8 mouse cellular contexts compared by ENCODE assay signal in the genomic region with DNA sequence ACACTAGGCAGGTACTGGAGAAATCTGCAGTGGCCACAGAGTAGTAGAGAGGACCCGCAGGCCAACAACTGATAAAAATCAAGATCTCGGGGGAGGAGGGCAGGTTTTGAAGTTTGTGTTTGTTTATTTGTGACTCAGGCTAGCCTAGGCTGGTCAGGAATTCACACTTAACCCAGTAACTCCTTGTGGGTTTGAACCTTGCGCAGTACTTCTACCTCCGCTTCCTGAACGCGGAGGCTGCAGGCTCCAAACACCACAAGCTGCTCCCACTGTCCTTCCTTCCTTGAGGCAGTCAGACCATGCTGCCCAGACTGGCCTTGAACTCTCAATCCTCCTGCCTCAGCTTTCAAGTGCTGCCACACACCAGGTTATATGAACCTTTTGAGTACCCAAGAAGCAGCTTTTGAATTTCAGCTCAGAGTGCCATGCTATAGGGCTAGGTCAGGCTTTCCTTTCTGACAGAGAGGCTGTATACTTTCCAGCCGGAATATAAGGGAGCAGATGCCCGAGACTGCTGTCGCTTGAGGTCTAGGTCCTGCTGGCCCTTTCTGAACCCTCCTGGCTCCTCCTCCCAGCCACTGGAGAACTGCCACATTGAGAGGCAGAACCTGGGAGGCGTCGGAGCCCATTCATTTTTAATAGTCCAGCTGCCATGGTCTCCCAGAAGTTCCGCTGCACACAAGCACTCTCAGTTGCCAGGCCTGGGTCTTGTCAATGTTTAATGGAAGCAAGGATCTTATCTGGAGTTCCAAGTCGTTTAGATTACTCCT. TPM values are rescaled to one million over a fixed set of nuclear protein-coding genes. Genes with fewer than 3 reads are reported as not detected.
DNase-seq lines count a peak whose midpoint lies in the region; ATAC-seq and TF ChIP-seq lines count a peak whose summit lies in the region.

No protein-coding gene starts in this region.

- no peak for DNase-seq in spleen, adult 2 months (ENCODE audit: low read depth in 1 of 2, low spot score in 2 of 2)
- DNase-seq in spleen, postnatal 14 days (ENCODE audit: low spot score in 2 of 2): no peak
- no peak for DNase-seq in forebrain, embryonic 14.5 days (ENCODE audit: low spot score)
- no peak for DNase-seq in hindbrain, embryonic 10.5 days (ENCODE audit: low spot score)
- no peak for DNase-seq in left cerebral cortex, adult 9 months (ENCODE audit: low spot score in 2 of 2)
- no peak for DNase-seq in frontal cortex, postnatal 36 days (ENCODE audit: low spot score in 2 of 2)

- no peaks in the 10 kb centered on the region for H3K9me3 ChIP-seq in forebrain, embryonic 14.5 days (replicated peaks; ENCODE audit: control insufficient read depth, low read length)
- no peaks in the 10 kb centered on the region for H3K9me3 ChIP-seq in hindbrain, embryonic 10.5 days
- no peaks in the 10 kb centered on the region for H3K9me3 ChIP-seq in limb, embryonic 13.5 days
- H3K9me3 ChIP-seq in neural tube, embryonic 12.5 days: no peaks in the 10 kb centered on the region

- no peak for TF ChIP-seq CTCF in spleen, adult 2 months (IDR thresholded peaks at IDR 0.05; ENCODE audit: extremely low read depth, insufficient read depth, insufficient read length, insufficient replicate concordance)

- H3K27ac ChIP-seq in spleen, adult 2 months (ENCODE audit: insufficient read depth, low read length): peak overlapping the region; percentile 91
- H3K27ac ChIP-seq in forebrain, embryonic 14.5 days (ENCODE audit: low read depth, low read length): peak overlapping the region; percentile 93
- H3K27ac ChIP-seq in hindbrain, embryonic 10.5 days: peak overlapping the region; percentile 88
- peak overlapping the region; percentile 86 for H3K27ac ChIP-seq in limb, embryonic 13.5 days
- peak overlapping the region; percentile 79; the same call in 1 of the 2 replicates for H3K27ac ChIP-seq in neural tube, embryonic 12.5 days

- TF ChIP-seq POLR2A in spleen, adult 2 months (IDR thresholded peaks at IDR 0.05; ENCODE audit: low read depth, low read length): no peak

- no peak overlapping the region for H3K9ac ChIP-seq in forebrain, embryonic 14.5 days (ENCODE audit: low read length)
- H3K9ac ChIP-seq in limb, embryonic 13.5 days: no peak overlapping the region
- no peak overlapping the region for H3K9ac ChIP-seq in neural tube, embryonic 12.5 days

- no peaks in the 10 kb centered on the region for H3K27me3 ChIP-seq in spleen, adult 2 months (ENCODE audit: control insufficient read depth, insufficient read depth, low read length)
- H3K27me3 ChIP-seq in forebrain, embryonic 14.5 days (replicated peaks; ENCODE audit: control insufficient read depth, insufficient read depth, low read length): no peaks in the 10 kb centered on the region
- H3K27me3 ChIP-seq in hindbrain, embryonic 10.5 days (ENCODE audit: insufficient read depth, poor library complexity, severe bottlenecking): peaks cover 4% of the 10 kb centered on the region; the same call in 1 of the 2 replicates
- H3K27me3 ChIP-seq in limb, embryonic 13.5 days: no peaks in the 10 kb centered on the region
- H3K27me3 ChIP-seq in neural tube, embryonic 12.5 days (replicated peaks): no peaks in the 10 kb centered on the region

- no peak overlapping the region for H3K4me2 ChIP-seq in forebrain, embryonic 14.5 days (ENCODE audit: low read length)
- H3K4me2 ChIP-seq in limb, embryonic 13.5 days (replicated peaks): peak overlapping the region; percentile 75
- H3K4me2 ChIP-seq in neural tube, embryonic 12.5 days (replicated peaks): peak overlapping the region; percentile 74

- WGBS in spleen, adult 2 months: 63% methylated on average over 13 of the region's 13 CpGs
- 65% methylated on average over 13 of the region's 13 CpGs for WGBS in forebrain, embryonic 14.5 days
- 75% methylated on average over 13 of the region's 13 CpGs for WGBS in hindbrain, embryonic 10.5 days
- WGBS in limb, embryonic 13.5 days: 54% methylated on average over 13 of the region's 13 CpGs
- 62% methylated on average over 13 of the region's 13 CpGs for WGBS in neural tube, embryonic 12.5 days

- peak overlapping the region; percentile 74; the same call in 1 of the 2 replicates for H3K4me3 ChIP-seq in spleen, adult 2 months (ENCODE audit: extremely low read depth, insufficient read depth, insufficient read length)
- H3K4me3 ChIP-seq in forebrain, embryonic 14.5 days (ENCODE audit: low read depth, low read length): no peak overlapping the region
- H3K4me3 ChIP-seq in hindbrain, embryonic 10.5 days: peak overlapping the region; percentile 55
- peak overlapping the region; percentile 47; the same call in 1 of the 2 replicates for H3K4me3 ChIP-seq in limb, embryonic 13.5 days
- no peak overlapping the region for H3K4me3 ChIP-seq in neural tube, embryonic 12.5 days

- no peak for ATAC-seq in forebrain, embryonic 14.5 days
- no peak for ATAC-seq in limb, embryonic 13.5 days (ENCODE audit: low FRiP score, low read depth)
- ATAC-seq in neural tube, embryonic 12.5 days (ENCODE audit: low FRiP score, low read depth): no peak

- H3K4me1 ChIP-seq in spleen, adult 2 months (ENCODE audit: control insufficient read depth, insufficient read depth, insufficient read length): peaks cover 51% of the 10 kb centered on the region
- H3K4me1 ChIP-seq in forebrain, embryonic 14.5 days (ENCODE audit: control insufficient read depth, insufficient read depth, low read length): peaks cover 54% of the 10 kb centered on the region
- H3K4me1 ChIP-seq in hindbrain, embryonic 10.5 days (replicated peaks): peaks cover 69% of the 10 kb centered on the region
- peaks cover 55% of the 10 kb centered on the region for H3K4me1 ChIP-seq in limb, embryonic 13.5 days
- H3K4me1 ChIP-seq in neural tube, embryonic 12.5 days: peaks cover 67% of the 10 kb centered on the region

- H3K36me3 ChIP-seq in spleen, adult 2 months (ENCODE audit: control insufficient read depth, insufficient read depth, low read length): no peaks in the 10 kb centered on the region
- H3K36me3 ChIP-seq in forebrain, embryonic 14.5 days (ENCODE audit: control insufficient read depth, insufficient read depth, low read length): no peaks in the 10 kb centered on the region
- no peaks in the 10 kb centered on the region for H3K36me3 ChIP-seq in hindbrain, embryonic 10.5 days
- H3K36me3 ChIP-seq in limb, embryonic 13.5 days: no peaks in the 10 kb centered on the region
- H3K36me3 ChIP-seq in neural tube, embryonic 12.5 days: no peaks in the 10 kb centered on the region

RNA-seq across cellular contexts. Expression of a gene that starts 12.9 kb away (rescaled TPM):
- 0.20 TPM in 1 of 2 replicates, not detected in the other for polyA plus RNA-seq in spleen, adult 2 months (2012; rRNA removed)
- 0.13 TPM in 1 of 2 replicates, not detected in the other for polyA plus RNA-seq in forebrain, embryonic 14.5 days (2014; fragmentation: Nextera tagmentation; extraction: Ambion mirVana)
- polyA plus RNA-seq in hindbrain, embryonic 10.5 days (2016; fragmentation: Nextera tagmentation; extraction: Ambion mirVana): not detected in 2 replicates
- 0.17 and 0.26 TPM in 2 replicates for polyA plus RNA-seq in limb, embryonic 13.5 days (2015; fragmentation: Nextera tagmentation; extraction: Ambion mirVana)
- 0.15 and 0.38 TPM in 2 replicates for polyA plus RNA-seq in neural tube, embryonic 12.5 days (2016; fragmentation: Nextera tagmentation; extraction: Ambion mirVana)

RNA-seq across cellular contexts. Expression of a gene that starts 19.2 kb away (rescaled TPM):
- 115 and 123 TPM in 2 replicates for polyA plus RNA-seq in spleen, adult 2 months (2012; rRNA removed)
- polyA plus RNA-seq in forebrain, embryonic 14.5 days (2014; fragmentation: Nextera tagmentation; extraction: Ambion mirVana): 67.3 and 82.6 TPM in 2 replicates
- 100.0 and 117 TPM in 2 replicates for polyA plus RNA-seq in hindbrain, embryonic 10.5 days (2016; fragmentation: Nextera tagmentation; extraction: Ambion mirVana)
- 27.1 and 28.2 TPM in 2 replicates for polyA plus RNA-seq in limb, embryonic 13.5 days (2015; fragmentation: Nextera tagmentation; extraction: Ambion mirVana)
- polyA plus RNA-seq in neural tube, embryonic 12.5 days (2016; fragmentation: Nextera tagmentation; extraction: Ambion mirVana): 114 and 120 TPM in 2 replicates

Comparison
In these comparisons a context has a peak if more than half of its experiments do, and no peak if none do; other contexts are left out.
1. H3K4me3 ChIP-seq: peak in spleen, adult 2 months (single experiment), hindbrain, embryonic 10.5 days (single experiment) and limb, embryonic 13.5 days (single experiment); none in forebrain, embryonic 14.5 days (single experiment) and neural tube, embryonic 12.5 days (single experiment).
2. Peak in every context shown above with its lines, with median percentiles within 50 percentile points of each other: H3K27ac ChIP-seq.